Mouse (Mus musculus): ENCODE data around the gene Flnb. TPM values are rescaled to one million over a fixed set of nuclear protein-coding genes. Genes with fewer than 3 reads are reported as not detected.

Flnb gene
- total and polyA plus RNA-seq, 3 experiments: 29.5 to 74.0 (median 61.6) TPM

DNA sequence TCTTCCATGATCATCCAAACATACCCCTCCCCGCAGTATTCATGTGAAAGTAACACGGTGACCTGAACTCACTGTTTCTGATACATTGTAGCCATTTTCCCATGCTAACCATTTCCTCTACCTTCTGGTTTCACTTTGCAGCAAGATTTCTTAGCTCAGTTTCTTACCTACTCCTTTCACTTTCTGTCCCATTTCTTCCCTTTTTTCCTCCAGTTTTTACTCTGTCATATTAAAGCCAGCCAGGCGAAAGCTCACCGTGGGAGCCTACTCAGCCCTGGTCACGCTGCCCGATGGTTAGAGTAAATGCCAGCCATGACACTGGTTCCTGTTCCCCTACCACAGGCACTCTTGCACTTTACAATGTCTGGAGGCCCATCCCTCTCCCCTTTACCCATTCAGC is 169.2 kb downstream of the Flnb start:
- Histone ChIP-seq H3K4me2 (ENCODE audit: insufficient read depth, low read depth, poor library complexity, severe bottlenecking) (no peak overlapping the region), H3K27me3 (replicated peaks) (no peaks in the 10 kb centered on the region), H3K9me3 (replicated peaks; ENCODE audit: low read length) (no peaks in the 10 kb centered on the region), H3K9ac (ENCODE audit: insufficient read depth, low read depth) (no peak overlapping the region), H3K27ac (ENCODE audit: insufficient read depth, low read depth) (no peak overlapping the region), H3K4me3 (replicated peaks in 1 of 3; ENCODE audit: low read depth in 2 of 3, low read length in 2 of 3, poor library complexity in 1 of 3) (no peak overlapping the region), H3K4me1 (ENCODE audit: control insufficient read depth in 1 of 2, insufficient read depth in 2 of 2) (peaks cover 25 to 54% of the 10 kb centered on the region in 2 experiments), H3K36me3 (replicated peaks in 1 of 2; ENCODE audit: control insufficient read depth in 1 of 2, insufficient read depth in 1 of 2, low read length in 1 of 2) (peaks cover 0 to 84% of the 10 kb centered on the region in 2 experiments), H3K79me2 (replicated peaks; ENCODE audit: control insufficient read depth, extremely low read depth, insufficient read depth, poor library complexity, severe bottlenecking) (no peaks in the 10 kb centered on the region)
- TF ChIP-seq E2F4 (IDR thresholded peaks at IDR 0.05; ENCODE audit: insufficient replicate concordance, low read depth, low read length) (no peak), CHD1 (IDR thresholded peaks at IDR 0.05; ENCODE audit: low read depth, low read length) (no peak), MAFK (IDR thresholded peaks at IDR 0.05; ENCODE audit: insufficient replicate concordance, low read length) (0 out of 2 replicates have a peak, but pooled peaks have one; percentile 32), BHLHE40 (IDR thresholded peaks at IDR 0.05; ENCODE audit: low read depth, low read length) (peak; percentile 38; the same call in 1 of the 2 replicates), MAZ (IDR thresholded peaks at IDR 0.05; ENCODE audit: low read depth, low read length) (0 out of 2 replicates have a peak, but pooled peaks have one; percentile 23), POLR2A (IDR thresholded peaks at IDR 0.05; ENCODE audit: low read depth, low read length) (no peak), PAX5 (IDR thresholded peaks at IDR 0.05; ENCODE audit: low read length) (no peak), JUN (IDR thresholded peaks at IDR 0.05; ENCODE audit: insufficient read depth, low read depth, low read length) (0 out of 2 replicates have a peak, but pooled peaks have one; percentile 12), IRF4 (IDR thresholded peaks at IDR 0.05; ENCODE audit: low read depth, low read length) (peak; percentile 68), ETS1 (conservative IDR thresholded peaks at IDR 0.05; ENCODE audit: low read depth, low read length) (peak; percentile 57; the same call in 1 of the 2 replicates), KAT2A (IDR thresholded peaks at IDR 0.05; ENCODE audit: insufficient replicate concordance, low read length) (no peak), EP300 (IDR thresholded peaks at IDR 0.05; ENCODE audit: low read length) (peak; percentile 57)
- no peak for DNase-seq (ENCODE audit: extremely low read depth)
- dilution Hi-C loops (cut with MboI; ENCODE audit: extremely low pct_ligation_motif_present, extremely low pct_unique_long_range_greater_than_20kb, low sequenced_read_pairs) (no loop called here), in situ Hi-C loops (cut with MboI; ENCODE audit: low pct_ligation_motif_present, low pct_unique_long_range_greater_than_20kb, low sequenced_read_pairs) (no loop called here)

DNA sequence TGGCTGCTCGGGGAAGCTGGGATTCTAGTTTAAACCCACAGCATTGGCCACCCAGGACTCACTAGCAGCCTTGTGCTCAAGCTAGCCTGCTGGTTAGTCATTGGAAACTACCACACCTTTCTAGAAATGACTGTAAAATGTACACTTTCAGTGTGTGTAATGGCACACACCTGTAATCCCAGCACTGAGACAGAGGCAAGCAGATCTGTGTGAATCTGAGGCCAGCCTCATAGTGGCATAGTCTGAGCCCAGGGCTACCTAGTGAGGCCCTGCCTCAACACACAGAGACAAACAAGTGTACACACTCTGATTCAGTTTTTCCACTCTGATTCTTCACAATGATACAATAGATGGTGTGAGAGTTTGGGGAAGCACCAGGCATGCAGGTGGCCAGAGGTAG is 171.6 kb downstream of the Flnb start:
- Histone ChIP-seq H3K4me1 (ENCODE audit: control insufficient read depth in 1 of 2, insufficient read depth in 2 of 2) (peaks cover 40 to 61% of the 10 kb centered on the region in 2 experiments), H3K9ac (ENCODE audit: insufficient read depth, low read depth) (no peak overlapping the region), H3K4me2 (ENCODE audit: insufficient read depth, low read depth, poor library complexity, severe bottlenecking) (no peak overlapping the region), H3K4me3 (replicated peaks in 1 of 3; ENCODE audit: low read depth in 2 of 3, low read length in 2 of 3, poor library complexity in 1 of 3) (no peak overlapping the region), H3K9me3 (replicated peaks; ENCODE audit: low read length) (no peaks in the 10 kb centered on the region), H3K27ac (ENCODE audit: insufficient read depth, low read depth) (no peak overlapping the region), H3K79me2 (replicated peaks; ENCODE audit: control insufficient read depth, extremely low read depth, insufficient read depth, poor library complexity, severe bottlenecking) (no peaks in the 10 kb centered on the region), H3K36me3 (replicated peaks in 1 of 2; ENCODE audit: control insufficient read depth in 1 of 2, insufficient read depth in 1 of 2, low read length in 1 of 2) (peaks cover 0 to 67% of the 10 kb centered on the region in 2 experiments), H3K27me3 (replicated peaks) (no peaks in the 10 kb centered on the region)
- in situ Hi-C loops (cut with MboI; ENCODE audit: low pct_ligation_motif_present, low pct_unique_long_range_greater_than_20kb, low sequenced_read_pairs): no loop called here
- dilution Hi-C loops (cut with MboI; ENCODE audit: extremely low pct_ligation_motif_present, extremely low pct_unique_long_range_greater_than_20kb, low sequenced_read_pairs): no loop called here
- peak; percentile 72 for DNase-seq (ENCODE audit: extremely low read depth)
- TF ChIP-seq BHLHE40 (IDR thresholded peaks at IDR 0.05; ENCODE audit: low read depth, low read length): peak; percentile 59
- no peak for TF ChIP-seq RCOR1 (conservative IDR thresholded peaks at IDR 0.05; ENCODE audit: low read depth, low read length)
- TF ChIP-seq MAFK (IDR thresholded peaks at IDR 0.05; ENCODE audit: insufficient replicate concordance, low read length): no peak
- TF ChIP-seq UBTF (IDR thresholded peaks at IDR 0.05; ENCODE audit: low read depth, low read length): no peak
- TF ChIP-seq USF2 (conservative IDR thresholded peaks at IDR 0.05; ENCODE audit: low read depth, low read length): no peak
- no peak for TF ChIP-seq MAZ (IDR thresholded peaks at IDR 0.05; ENCODE audit: low read depth, low read length)
- no peak for TF ChIP-seq NELFE (IDR thresholded peaks at IDR 0.05; ENCODE audit: low read depth, low read length)
- no peak for TF ChIP-seq HCFC1 (IDR thresholded peaks at IDR 0.05; ENCODE audit: low read depth, low read length)
- peak; percentile 89 for TF ChIP-seq EP300 (IDR thresholded peaks at IDR 0.05; ENCODE audit: low read length)
- TF ChIP-seq E2F4 (IDR thresholded peaks at IDR 0.05; ENCODE audit: insufficient replicate concordance, low read depth, low read length): no peak
- no peak for TF ChIP-seq ZNF384 (IDR thresholded peaks at IDR 0.05; ENCODE audit: low read depth, low read length)
- TF ChIP-seq JUND (conservative IDR thresholded peaks at IDR 0.05; ENCODE audit: low read depth, low read length): peak; percentile 92
- TF ChIP-seq IRF4 (IDR thresholded peaks at IDR 0.05; ENCODE audit: low read depth, low read length): peak; percentile 94
- peak; percentile 77 for TF ChIP-seq ETS1 (conservative IDR thresholded peaks at IDR 0.05; ENCODE audit: low read depth, low read length)
- no peak for TF ChIP-seq USF1 (IDR thresholded peaks at IDR 0.05; ENCODE audit: low read depth, low read length)
- TF ChIP-seq SIN3A (IDR thresholded peaks at IDR 0.05; ENCODE audit: low read length): no peak
- no peak for TF ChIP-seq SMC3 (IDR thresholded peaks at IDR 0.05; ENCODE audit: low read depth, low read length)
- TF ChIP-seq TBP (conservative IDR thresholded peaks at IDR 0.05; ENCODE audit: low read depth, low read length): no peak
- TF ChIP-seq CHD2 (IDR thresholded peaks at IDR 0.05; ENCODE audit: low read length): no peak
- TF ChIP-seq KAT2A (IDR thresholded peaks at IDR 0.05; ENCODE audit: insufficient replicate concordance, low read length): no peak
- no peak for TF ChIP-seq POLR2AphosphoS2 (IDR thresholded peaks at IDR 0.05; ENCODE audit: low read depth, low read length)
- peak; percentile 30; the same call in 1 of the 2 replicates for TF ChIP-seq MEF2A (IDR thresholded peaks at IDR 0.05; ENCODE audit: borderline replicate concordance, low read depth, low read length)
- peak; percentile 48 for TF ChIP-seq TCF12 (IDR thresholded peaks at IDR 0.05; ENCODE audit: low read depth, low read length)
- TF ChIP-seq ZC3H11A (IDR thresholded peaks at IDR 0.05; ENCODE audit: low read depth, low read length): no peak
- TF ChIP-seq CTCF (conservative IDR thresholded peaks at IDR 0.05 in 1 of 2, IDR thresholded peaks at IDR 0.05 in 1 of 2; ENCODE audit: low read depth in 2 of 2, low read length in 2 of 2): no peak
- peak; percentile 79 for TF ChIP-seq JUN (IDR thresholded peaks at IDR 0.05; ENCODE audit: insufficient read depth, low read depth, low read length)
- TF ChIP-seq CHD1 (IDR thresholded peaks at IDR 0.05; ENCODE audit: low read depth, low read length): no peak
- TF ChIP-seq POLR2A (IDR thresholded peaks at IDR 0.05; ENCODE audit: low read depth, low read length): no peak
- no peak for TF ChIP-seq MXI1 (IDR thresholded peaks at IDR 0.05; ENCODE audit: low read depth, low read length)
- no peak for TF ChIP-seq NRF1 (IDR thresholded peaks at IDR 0.05; ENCODE audit: low read depth, low read length)
